Mouse (Mus musculus): Measurements from ENCODE around the gene Tm2d3.

DNA sequence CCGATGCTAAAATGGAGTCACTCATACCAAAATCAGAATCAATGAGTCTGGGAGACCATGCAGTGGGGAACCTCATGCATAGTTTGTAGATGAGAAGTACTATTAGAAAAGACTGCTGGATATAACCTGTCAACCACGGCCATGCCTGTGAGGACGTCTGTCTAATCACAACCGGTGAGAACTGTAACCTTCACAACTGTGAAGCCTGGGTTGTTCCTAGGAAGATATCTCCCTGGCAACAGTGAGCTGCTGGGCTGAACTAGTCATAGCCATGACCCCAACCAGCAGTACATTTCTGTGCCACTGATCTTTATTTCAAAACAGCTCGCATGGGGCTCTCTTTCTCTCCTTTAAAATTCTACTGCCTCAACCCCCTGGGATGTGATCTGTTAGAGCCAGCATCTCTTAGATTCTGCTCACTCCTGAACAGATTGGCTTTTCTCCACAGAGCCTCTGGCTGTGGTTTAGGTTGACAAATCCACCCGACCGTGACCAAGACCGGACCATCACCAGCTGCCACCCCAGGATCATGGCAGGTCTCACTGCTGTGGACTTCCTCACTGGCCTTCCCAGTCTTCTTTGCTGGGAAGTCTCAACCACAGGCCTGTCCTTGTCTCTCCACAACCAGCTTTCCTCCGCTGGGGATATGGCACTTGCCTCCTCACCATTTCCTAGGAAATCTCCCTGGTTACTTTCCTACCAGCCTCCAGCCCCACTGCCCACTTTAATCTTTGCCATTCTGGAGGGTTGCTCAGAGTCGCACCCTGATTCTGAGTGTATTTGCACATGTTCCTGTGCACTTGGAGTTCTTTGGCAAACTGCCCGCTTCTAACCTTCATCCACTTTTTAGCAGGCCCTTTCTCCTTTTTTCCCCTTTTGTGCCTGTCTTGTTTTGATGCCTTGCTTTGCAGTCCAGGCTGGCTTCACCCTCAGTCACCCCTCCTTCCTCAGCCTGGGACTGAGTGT, 57.3 kb downstream of the Tm2d3 start:
- TF ChIP-seq CTCF (IDR thresholded peaks at IDR 0.05; ENCODE audit: insufficient read depth, low read depth, low read length), result no peak
- no peak for TF ChIP-seq POLR2A (IDR thresholded peaks at IDR 0.05; ENCODE audit: insufficient read depth, low read depth, low read length)

All from olfactory bulb, adult 2 months (tissue).